Mouse (Mus musculus) heart, postnatal 0 days (tissue): ENCODE data around the gene Rpl37. TPM values are rescaled to one million over a fixed set of nuclear protein-coding genes. Genes with fewer than 3 reads are reported as not detected.
A peak's percentile ranks its signal among the peaks of the same experiment; 100 is the strongest.

Experiments used
- ATAC-seq: fragments of 200-750 bp; cut with Nextera tagmentation; 2 replicates; pipeline ENCODE4 v1.8.0; 2017; ENCODE audit warnings: low read depth, moderate number of reproducible peaks, moderate library complexity; ENCODE audit not compliant: insufficient read depth
- DNase-seq: peaks from one replicate; pipeline ENCODE4 v3.0.0-alpha.2; 2016; ENCODE audit warnings: low spot score
- H3K27ac ChIP-seq: fragments of 300-500 bp; sonication (generic); 2 replicates; pipeline ENCODE4 v1.5.1; 2014; ENCODE audit warnings: low read depth, mild to moderate bottlenecking
- H3K27me3 ChIP-seq: fragments of 300-500 bp; sonication (generic); 2 replicates; pipeline ENCODE4 v1.6.1; 2014; ENCODE audit warnings: low read length, mixed read lengths; ENCODE audit not compliant: control insufficient read depth, insufficient read depth
- H3K36me3 ChIP-seq: fragments of 300-500 bp; sonication (generic); replicated peaks from 2 replicates; pipeline ENCODE4 v1.6.1; 2014; ENCODE audit warnings: low read length, mixed read lengths; ENCODE audit not compliant: control insufficient read depth, insufficient read depth
- H3K4me1 ChIP-seq: fragments of 300-500 bp; sonication (generic); 2 replicates; pipeline ENCODE4 v1.6.1; 2014; ENCODE audit warnings: antibody characterized with exemption; ENCODE audit not compliant: control insufficient read depth, insufficient read depth
- H3K4me2 ChIP-seq: fragments of 300-500 bp; sonication (generic); 2 replicates; pipeline ENCODE4 v1.6.1; 2014; ENCODE audit warnings: low read depth, mild to moderate bottlenecking, low read length, moderate library complexity
- H3K4me3 ChIP-seq: fragments of 300-500 bp; sonication (generic); 2 replicates; pipeline ENCODE4 v1.5.1; 2014; ENCODE audit warnings: low read depth, low read length
- H3K9ac ChIP-seq: fragments of 300-500 bp; sonication (generic); replicated peaks from 2 replicates; pipeline ENCODE4 v1.6.1; 2014; ENCODE audit warnings: low read depth, low read length, mixed read lengths
- H3K9me3 ChIP-seq: fragments of 300-500 bp; sonication (generic); replicated peaks from 2 replicates; pipeline ENCODE4 v1.6.1; 2016; ENCODE audit warnings: low read length; ENCODE audit not compliant: control insufficient read depth
- CTCF ChIP-seq: IDR thresholded peaks from 2 replicates; pipeline ENCODE4 v1.5.1; 2016; ENCODE audit warnings: antibody characterized with exemption, control low read depth, low read depth
- EP300 ChIP-seq: IDR thresholded peaks from 2 replicates; pipeline ENCODE4 v1.6.1; 2016; ENCODE audit warnings: antibody characterized with exemption, low read depth
- WGBS: fragments of 180-500 bp; shearing (Covaris S2); extraction: QIAGEN DNeasy Blood & Tissue Kit; methylation state at CpG from one replicate; pipeline ENCODE4 v1.1.7; 2014; 5-methylcytosine and 5-hydroxymethylcytosine counted together
- polyA plus RNA-seq: library from polyadenylated mRNA; unstranded; fragments of >200 nt; fragmentation: Nextera tagmentation; extraction: Ambion mirVana; gene quantifications from 2 replicates; pipeline ENCODE4 v1.2.1, GENCODE M21; 2015
- total RNA-seq: library from RNA; depleted of rRNA; stranded (reverse); fragments of >200 nt; gene quantifications from 2 replicates; pipeline ENCODE4 v1.2.3, GENCODE M21; 2014; ENCODE audit warnings: low replicate concordance

Gene Rpl37
- total and polyA plus RNA-seq, 2 experiments from 2014 or later, result 164 to 374 TPM

GRCm38 (mm10) chr15:5142047-5142446 is 25.6 kb downstream of the Rpl37 start:
- WGBS, result 55% methylated on average over 5 of the region's 5 CpGs
- Histone ChIP-seq H3K27ac (no peak overlapping the region), H3K27me3 (no peaks in the 10 kb centered on the region), H3K4me3 (no peak overlapping the region), H3K4me1 (peaks cover 9% of the 10 kb centered on the region), H3K4me2 (no peak overlapping the region), H3K36me3 (no peaks in the 10 kb centered on the region), H3K9me3 (no peaks in the 10 kb centered on the region), H3K9ac (no peak overlapping the region)
- DNase-seq, result no peak
- no peak for TF ChIP-seq CTCF
- TF ChIP-seq EP300, result no peak
- ATAC-seq, result no peak

DNA sequence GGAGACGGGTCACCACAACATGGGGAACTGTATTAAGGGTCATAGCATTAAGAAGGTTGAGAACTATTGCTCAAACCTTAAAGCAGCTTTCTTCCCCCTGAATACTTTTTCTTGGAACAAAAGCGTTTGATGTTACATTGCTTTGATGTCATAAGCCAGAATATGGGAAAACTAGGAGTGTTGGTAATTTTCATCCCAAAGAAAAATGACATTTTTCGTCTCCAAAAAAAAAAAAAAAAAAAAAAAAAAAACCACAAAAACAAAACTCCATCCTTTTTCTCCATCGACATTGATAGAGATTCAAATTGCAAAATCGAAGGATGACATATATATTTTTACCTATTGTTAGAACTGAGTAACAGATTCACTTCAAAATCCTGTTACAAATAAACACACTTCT is 26.3 kb downstream of the Rpl37 start:
- H3K9me3 ChIP-seq, result no peaks in the 10 kb centered on the region
- no peak overlapping the region for H3K27ac ChIP-seq
- no peak for DNase-seq
- H3K4me2 ChIP-seq, result peak overlapping the region; percentile 73
- no peaks in the 10 kb centered on the region for H3K27me3 ChIP-seq
- no peaks in the 10 kb centered on the region for H3K36me3 ChIP-seq
- no peak for TF ChIP-seq CTCF
- no peak for TF ChIP-seq EP300
- peaks cover 9% of the 10 kb centered on the region for H3K4me1 ChIP-seq
- WGBS, result 64% methylated on average over 5 of the region's 5 CpGs
- peak overlapping the region; percentile 99; the same call in 1 of the 2 replicates for H3K4me3 ChIP-seq
- H3K9ac ChIP-seq, result no peak overlapping the region
- ATAC-seq, result no peak

DNA sequence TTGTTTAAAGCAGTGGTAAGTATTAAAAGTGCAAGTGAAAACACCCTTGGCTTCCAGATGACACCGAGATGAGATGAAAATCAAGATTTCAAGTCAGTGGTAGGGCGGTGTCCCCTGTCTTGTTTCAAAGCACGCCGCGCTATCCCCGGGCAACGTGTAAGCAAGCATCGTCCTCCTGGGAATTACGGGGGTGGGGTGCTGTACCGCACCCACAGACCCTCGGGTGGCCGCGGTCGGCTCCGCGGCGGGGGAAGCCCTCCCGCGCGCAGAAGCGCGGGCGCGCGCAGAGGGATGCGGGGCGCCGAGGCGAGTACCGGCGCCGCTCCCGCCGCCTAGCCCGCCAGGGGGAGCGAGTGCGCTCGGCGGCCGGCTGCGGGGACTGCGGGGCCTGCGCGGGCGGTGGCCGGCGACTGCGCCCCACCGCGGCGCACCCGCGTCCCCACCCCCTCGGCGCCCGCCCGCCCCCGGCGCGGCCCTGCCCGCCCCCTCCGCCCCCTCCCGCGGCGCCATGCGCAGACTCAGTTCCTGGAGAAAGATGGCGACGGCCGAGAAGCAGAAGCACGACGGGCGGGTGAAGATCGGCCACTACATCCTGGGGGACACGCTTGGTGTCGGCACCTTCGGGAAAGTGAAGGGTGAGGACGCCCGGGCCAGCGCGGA is 27.0 kb downstream of the Rpl37 start, which contains the start of gene Prkaa1:
Prkaa1 (plus strand) TSS at position 501 of the 660 bp plus-strand sequence.
- under 1% methylated on average over 60 of the region's 80 CpGs for WGBS
- H3K36me3 ChIP-seq, result no peaks in the 10 kb centered on the region
- H3K4me2 ChIP-seq, result peak within 1 kb of the TSS; percentile 73
- peak; percentile 76 for DNase-seq
- peaks cover 9% of the 10 kb centered on the region for H3K4me1 ChIP-seq
- peak; percentile 93 for ATAC-seq
- peak within 1 kb of the TSS; percentile 99 for H3K4me3 ChIP-seq
- H3K27me3 ChIP-seq, result no peaks in the 10 kb centered on the region
- peak within 1 kb of the TSS; percentile 86 for H3K9ac ChIP-seq
- H3K9me3 ChIP-seq, result no peaks in the 10 kb centered on the region
- TF ChIP-seq CTCF (no peak), EP300 (no peak)
- peak within 1 kb of the TSS; percentile 91 for H3K27ac ChIP-seq

GRCm38 (mm10) chr15:5144021-5144778 is 27.8 kb downstream of the Rpl37 start:
- TF ChIP-seq EP300, result no peak
- 0 out of 2 replicates have a peak, but pooled peaks have one; percentile 16 for TF ChIP-seq CTCF
- Histone ChIP-seq H3K27me3 (no peaks in the 10 kb centered on the region), H3K36me3 (no peaks in the 10 kb centered on the region), H3K4me2 (peak overlapping the region; percentile 73), H3K4me3 (peak overlapping the region; percentile 99), H3K9me3 (no peaks in the 10 kb centered on the region), H3K27ac (peak overlapping the region; percentile 91), H3K9ac (peak overlapping the region; percentile 86), H3K4me1 (peaks cover 9% of the 10 kb centered on the region)
- whole genome bisulfite sequencing, result under 1% methylated on average over 56 of the region's 61 CpGs
- DNase-seq (peak; percentile 27), ATAC-seq (peak; percentile 77)

DNA sequence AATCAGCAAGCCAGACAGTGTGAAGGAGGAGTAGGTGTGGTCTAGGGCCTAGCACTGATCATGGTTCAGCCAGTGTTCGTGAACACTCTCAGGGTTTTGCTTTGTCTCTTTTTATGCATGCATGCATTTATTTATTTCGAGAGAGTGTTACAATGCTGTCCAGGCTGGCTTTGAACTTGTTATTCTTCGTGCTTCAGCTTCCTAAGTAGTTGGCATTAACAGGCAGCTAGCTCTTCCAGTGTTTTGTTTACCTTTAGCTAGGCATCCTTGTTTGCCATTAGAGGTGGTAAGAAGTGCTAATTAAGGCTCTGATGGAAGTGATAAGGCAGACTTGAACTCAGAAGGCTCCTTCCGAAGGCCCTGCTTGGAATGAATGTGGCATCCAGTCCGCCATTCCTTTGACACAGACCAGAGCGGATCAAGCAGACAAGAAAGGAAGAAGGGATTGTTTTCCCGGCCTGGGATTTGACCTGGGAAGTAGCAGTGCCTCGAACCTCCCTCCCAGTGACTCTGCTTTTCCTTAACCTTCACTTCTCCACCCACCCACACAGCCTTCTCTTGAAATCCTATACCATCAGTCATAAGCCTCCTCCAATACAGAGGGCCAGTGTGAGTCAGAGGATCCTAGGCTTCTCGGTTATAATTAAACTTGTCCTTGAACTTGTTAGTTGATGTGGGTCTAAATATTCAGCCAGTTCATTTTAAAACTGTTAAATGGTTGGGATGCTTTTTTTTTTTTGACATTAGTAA is 28.9 kb downstream of the Rpl37 start:
- Histone ChIP-seq H3K4me1 (peaks cover 9% of the 10 kb centered on the region), H3K9me3 (no peaks in the 10 kb centered on the region), H3K4me2 (peak overlapping the region; percentile 73; the same call in 1 of the 2 replicates), H3K36me3 (no peaks in the 10 kb centered on the region), H3K27ac (no peak overlapping the region), H3K27me3 (no peaks in the 10 kb centered on the region), H3K9ac (no peak overlapping the region), H3K4me3 (no peak overlapping the region)
- ATAC-seq (no peak), DNase-seq (no peak)
- no peak for TF ChIP-seq CTCF
- no peak for TF ChIP-seq EP300
- WGBS, result 40% methylated on average over 9 of the region's 9 CpGs
